Mouse (Mus musculus) ovary, postnatal 14 days (tissue): ENCODE results near the gene Urm1.
"Not testable (repeated sequence)": the region's sequence is repeated elsewhere in the genome, so short reads cannot be mapped to it uniquely, and the experiment has no call there.

Experiments
- DNase-seq: peaks from one replicate; pipeline ENCODE4 v3.0.0; 2022; ENCODE audit warnings: low spot score

Urm1 gene

DNA sequence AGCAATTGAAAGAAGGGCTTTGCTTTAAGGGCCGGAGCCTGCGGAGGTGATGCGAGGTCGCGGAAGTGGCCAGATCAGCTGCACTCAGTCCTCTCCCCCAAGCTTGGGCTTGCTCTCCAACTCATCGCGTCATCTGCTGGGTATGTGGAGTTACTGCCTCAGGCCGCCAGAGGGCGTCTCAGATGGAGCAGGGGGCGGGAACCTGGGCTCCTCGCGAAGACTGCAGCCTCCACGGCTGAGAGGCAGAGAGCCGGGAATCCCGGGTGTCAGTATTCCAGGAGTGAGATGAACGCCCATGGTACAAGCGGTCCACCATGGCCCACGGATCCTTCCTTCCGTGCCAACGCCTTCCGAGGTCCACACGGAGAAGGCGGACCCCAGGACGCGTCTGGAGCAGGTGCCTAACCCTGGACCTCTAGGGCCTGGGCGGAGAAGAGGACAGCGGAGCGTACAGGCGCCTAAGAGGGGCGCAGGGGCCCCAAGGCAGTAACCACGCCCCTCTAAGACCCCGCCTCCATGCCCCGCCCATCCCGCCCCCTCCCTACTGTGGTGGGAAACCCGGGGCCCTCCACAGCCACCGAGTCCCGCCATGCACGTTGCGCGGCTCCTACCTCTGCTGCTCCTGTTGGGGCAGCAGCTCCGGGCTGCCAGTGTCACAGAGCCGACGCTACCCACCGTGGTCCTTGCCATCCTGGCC is 49.2 kb downstream of the Urm1 start, which contains the start of gene Cercam:
Gene Cercam, plus strand, starts transcription at position 216 of the 697 bp plus-strand sequence.
- DNase-seq: peak; percentile 89

DNA sequence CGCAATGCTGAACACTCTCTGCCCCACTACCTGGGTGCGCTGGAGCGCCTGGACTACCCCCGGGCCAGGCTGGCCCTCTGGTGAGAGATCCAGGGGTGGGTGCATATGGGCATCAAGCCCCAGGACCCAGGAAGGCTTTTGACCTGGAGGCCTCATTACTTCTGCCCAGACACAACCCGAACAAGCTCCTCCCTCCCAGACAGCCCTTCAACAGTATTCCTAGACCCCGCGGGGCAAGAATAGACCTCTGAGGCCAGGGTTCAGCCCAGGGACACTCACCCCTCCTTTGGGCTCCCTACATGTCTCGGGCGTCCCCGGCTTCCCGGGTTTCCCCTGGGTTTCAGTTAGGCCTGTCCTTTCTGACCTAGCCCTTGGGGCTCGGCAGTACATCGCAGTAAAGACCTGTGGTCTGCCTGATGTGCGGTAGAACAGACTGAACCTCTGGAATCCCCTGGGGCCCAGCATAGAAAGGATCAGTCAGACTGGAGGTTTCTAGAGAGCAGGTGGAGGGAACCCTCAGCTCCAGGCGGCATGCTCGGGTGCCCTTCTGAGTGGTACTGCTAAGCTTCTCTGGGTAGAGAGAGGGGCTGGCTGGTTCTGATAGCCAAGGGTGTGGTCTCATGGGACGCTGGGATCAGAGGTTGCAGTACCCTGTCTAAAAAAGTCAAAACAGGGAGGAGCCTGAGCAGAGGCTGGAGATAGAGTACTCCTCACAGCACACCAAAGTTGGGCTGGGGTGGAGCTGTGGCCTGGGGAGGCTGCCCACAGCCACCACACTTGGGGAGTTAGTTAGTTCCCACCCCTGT is 50.0 kb downstream of the Urm1 start:
- DNase-seq: no peak

DNA sequence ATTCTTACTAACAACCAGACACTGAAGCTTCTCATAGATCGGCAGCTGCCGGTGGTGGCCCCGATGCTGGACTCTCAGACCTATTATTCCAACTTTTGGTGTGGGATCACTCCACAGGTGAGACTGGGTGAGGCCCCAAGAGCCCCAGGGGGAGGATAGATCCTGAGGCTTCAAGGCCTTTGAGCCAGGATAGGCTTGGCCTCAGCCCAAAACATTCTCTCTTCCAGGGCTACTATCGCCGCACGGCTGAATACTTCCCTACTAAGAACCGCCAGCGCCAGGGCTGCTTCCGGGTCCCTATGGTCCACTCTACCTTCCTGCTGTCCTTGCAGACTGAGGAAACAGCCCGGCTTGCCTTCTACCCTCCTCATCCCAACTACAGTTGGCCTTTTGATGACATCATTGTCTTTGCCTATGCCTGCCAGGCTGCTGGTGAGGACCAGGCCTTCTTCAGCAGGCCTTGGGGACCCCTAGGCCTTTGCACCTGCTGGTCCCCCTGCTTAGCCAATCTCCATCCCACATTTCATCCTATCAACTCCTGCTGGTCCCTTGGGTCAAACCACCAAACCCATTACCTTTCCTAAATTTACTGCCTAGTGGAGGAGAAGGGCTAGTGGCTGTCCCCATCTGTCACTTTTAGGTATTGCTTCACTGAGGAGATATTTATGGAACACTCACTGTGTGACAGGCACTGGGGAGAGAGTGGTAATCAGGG is 52.9 kb downstream of the Urm1 start:
- DNase-seq: no peak

DNA sequence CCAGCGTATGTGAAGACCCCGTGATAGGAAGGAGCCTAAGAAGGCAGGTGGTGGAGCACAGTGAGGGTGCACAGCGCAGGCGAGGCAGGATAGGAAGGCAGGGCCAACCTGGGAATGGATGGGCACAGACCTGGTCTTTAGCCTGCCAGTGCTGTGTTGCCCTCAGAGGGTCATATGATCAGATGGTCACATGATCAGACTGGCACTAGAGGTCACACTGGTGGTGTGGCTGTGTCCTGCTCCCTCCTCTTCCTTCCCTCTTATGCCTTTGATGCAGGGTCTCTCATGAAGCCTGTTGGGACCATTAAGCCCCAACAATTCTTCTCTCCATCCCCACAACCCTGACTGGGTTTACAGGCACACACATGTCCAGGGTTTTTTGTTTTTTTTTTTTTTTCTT is 53.9 kb downstream of the Urm1 start:
- no peak for DNase-seq

DNA sequence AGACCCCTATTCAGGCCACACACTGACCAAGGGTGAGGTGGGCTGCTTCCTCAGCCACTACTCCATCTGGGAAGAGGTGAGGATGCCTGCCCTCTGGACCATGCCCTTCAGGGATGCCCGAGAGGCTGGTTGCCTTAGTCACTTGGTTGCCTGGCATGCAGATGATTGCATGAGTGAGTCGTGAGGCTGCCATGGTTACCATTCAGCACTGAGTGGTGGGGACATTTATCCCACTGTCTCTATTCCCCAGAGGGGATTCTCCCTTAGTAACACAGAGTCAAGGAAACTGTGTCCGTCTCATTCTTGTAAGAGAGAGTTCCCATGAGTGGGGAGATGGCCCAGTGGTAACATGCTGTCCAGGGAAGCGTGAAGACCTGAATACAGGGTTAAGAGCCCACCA is 58.2 kb downstream of the Urm1 start:
- no peak for DNase-seq

DNA sequence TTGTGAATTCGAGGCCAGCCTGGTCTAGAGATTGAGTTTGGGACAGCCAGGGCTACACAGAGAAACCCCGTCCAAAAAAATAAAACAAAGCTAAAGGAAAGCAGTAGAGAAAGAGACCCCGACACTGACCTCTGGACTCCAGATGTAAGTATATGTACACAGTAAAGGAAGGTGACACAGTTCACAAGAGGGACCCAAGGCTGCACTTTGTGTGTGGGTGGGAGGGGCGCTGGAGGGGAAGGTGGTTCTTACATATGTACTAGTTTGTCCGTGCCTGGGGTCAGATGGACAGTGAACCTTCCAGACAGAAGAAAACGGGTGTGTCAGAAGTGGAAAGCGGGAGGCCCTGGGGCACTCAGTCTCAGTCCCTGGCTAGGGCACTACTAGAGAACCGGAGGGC is 59.3 kb downstream of the Urm1 start:
- DNase-seq: no peak

DNA sequence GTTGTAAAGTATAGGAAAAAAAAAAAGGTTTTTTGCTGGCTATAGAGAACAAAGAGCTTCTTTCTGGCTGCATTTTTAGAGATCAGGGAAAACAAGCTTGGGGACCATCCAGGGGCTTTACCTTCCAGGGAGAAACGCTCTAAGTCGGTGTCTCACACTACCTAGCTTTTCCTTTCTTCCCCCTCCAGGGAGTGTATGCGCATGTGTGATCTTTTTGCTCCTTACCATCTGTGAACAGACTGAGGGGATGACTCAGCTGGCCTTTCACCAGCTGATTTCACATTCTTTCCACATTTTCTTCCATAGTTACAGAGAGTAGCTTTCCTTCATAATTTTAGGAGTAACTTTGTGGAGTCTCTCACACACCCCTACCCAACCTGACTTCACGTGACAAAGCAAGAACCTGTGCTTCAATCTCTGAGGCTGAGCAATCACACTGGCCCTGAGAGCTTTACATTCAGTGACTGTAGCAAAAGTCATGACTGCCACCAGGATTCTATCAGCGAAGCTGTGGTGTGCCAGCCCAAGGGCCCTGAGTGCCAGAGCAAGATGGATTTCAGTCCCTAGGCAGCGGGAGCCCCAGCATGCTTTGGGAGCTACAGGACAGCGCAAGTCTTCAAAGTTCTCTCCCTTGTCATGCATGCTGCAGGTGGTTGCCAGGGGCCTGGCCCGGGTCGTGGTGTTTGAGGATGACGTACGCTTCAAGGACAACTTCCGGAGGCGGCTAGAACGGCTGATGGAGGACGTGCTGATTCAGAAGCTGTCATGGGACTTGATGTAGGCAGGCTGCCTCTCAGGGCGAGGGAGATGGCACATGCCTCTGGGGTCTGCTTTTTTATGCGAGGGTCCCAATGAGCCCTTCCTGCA is 60.3 kb downstream of the Urm1 start:
- no peak for DNase-seq

DNA sequence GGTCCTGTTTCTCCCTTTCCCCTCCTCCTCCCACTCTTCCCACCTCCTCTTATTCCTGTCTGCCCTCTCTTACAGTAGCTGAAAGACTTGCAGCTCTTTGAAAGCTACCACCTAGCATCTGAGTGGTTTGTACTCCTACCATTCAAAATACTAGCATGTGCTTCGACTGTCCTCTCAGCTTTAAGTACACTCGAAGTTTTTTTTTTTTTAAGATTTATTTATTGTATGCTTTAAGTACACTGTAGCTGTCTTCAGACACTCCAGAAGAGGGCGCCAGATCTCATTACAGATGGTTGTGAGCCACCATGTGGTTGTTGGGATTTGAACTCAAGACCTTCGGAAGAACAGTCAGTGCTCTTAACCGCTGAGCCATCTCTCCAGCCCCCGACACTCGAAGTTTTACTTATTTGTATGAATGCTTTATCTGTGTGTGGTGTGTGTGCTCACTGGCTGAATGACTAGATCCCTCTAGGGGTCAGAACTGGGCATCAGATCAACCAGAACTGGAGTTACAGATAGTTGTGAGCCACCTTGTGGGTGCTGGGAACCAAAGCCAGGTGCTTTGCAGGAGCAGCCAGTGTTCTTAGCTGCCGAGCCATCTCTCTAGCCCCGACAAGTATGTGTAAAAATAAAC is 66.9 kb downstream of the Urm1 start:
- DNase-seq: not testable (repeated sequence)

DNA sequence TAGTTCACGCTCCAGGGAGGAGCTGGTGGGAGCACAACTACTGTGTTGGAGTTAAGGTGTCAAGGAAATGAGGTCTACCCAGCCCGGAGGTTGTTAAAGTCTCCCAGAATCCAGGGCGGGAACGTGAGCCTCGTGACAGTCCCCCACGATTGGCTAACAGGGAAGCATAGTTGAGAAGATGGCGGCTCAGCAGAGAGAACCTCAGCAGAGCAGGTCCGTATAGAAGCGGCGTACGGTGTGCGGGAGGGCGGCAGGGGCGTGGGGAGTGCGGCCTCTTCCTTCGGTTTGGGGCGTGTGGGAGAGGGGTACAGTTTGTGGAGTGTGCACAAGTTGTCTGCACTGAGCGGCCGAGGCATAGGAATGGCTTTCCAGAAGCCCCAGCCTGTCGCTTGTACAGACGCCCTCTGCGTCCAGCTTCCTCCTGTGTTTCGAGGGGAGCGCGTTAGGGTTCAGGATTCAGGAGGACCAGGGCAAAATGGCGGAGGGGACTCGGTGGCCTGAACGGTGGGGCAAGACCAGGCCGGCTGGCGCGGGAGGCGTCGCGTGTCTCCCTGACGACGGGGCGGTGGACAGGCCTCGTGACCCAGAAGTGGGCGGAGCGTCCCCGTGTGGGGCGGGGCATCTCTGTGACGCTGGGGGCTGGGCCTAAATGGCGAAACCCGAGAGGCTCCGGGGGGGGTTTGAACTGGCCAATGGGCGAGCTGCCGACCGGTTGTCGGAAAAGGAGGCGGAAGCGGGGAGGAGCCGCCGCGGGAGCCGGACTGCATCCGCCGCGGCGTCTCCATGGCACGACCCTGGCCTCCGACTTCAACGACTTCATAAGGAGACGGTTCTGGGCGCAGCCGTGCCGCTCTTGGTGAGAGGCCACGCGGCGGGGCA is 69.4 kb downstream of the Urm1 start, which contains the start of gene Odf2:
Gene Odf2, plus strand, starts transcription at position 156 of the 879 bp plus-strand sequence.
- DNase-seq: peak; percentile 100

DNA sequence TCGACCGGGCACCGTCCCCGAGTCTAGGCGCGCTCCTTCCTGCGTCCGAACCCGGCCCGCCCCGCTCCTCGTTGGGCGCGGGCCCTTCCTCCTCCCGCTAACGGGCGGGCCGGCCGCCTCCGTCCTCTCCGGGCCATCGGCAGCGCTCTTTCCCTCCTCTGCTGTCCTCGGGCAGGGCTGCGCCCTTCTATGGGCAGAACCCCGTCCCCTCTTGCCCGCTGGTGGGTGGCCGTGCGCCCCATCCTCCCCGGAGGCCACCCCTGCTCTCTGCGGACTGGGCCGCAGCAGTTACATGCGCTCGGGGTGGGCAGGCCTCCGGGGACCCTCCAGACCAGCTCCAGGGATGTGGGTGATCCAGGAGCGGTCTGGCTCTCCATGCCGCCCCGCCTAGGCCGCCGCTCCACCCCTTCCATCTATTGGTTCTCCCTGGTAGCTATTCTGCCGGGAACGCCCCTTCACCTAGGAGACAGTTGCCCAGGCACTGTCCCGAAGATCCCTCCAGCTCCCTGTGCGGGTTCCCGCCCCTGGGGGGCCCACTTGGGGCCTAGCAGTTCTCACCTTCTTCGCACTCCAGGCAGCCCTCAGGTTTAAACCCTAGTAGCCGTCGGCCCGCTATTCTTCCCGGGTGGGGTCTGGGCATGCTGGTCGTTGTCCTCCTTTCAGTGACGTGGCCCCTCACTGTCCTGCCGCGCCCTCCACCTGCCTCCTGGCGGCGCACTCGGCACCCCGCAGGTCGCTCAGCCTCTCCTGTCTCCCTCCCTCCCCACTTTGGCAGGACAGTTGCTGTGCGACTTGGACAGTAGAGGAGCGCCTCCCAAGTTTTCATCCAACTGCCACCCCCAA is 70.3 kb downstream of the Urm1 start:
- peak; percentile 81 for DNase-seq

DNA sequence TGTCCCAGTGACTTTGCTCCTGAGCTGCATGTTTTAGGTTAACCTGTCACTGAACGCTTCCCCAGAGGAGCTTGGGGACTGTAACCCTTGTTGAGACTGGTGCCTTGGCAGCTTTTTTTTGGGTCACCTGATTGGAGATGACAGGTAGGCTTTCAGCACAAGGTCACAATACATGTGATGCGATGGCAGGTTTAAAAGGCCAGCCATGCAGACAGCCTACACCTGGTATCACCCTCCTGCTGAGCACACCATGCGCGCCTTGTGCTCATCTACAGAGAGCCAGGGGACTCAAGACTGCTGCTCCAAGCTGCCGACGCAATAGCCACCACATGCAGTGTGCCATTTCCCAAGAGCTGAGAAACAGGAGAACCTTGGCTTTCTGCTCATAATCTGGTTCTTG is 71.9 kb downstream of the Urm1 start:
- DNase-seq: no peak
